Mouse (Mus musculus) midbrain, embryonic 12.5 days (tissue): ENCODE results near the gene Pkig. TPM values are rescaled to one million over a fixed set of nuclear protein-coding genes. Genes with fewer than 3 reads are reported as not detected.

Experiments used
- ATAC-seq: fragments of 200-750 bp; cut with Nextera tagmentation; 2 replicates; pipeline ENCODE4 v1.8.0; 2017; ENCODE audit warnings: low read depth, moderate TSS enrichment, moderate library complexity; ENCODE audit not compliant: low FRiP score
- H3K27ac ChIP-seq: fragments of 300-500 bp; sonication (generic); replicated peaks from 2 replicates; pipeline ENCODE4 v1.5.1; 2016; ENCODE audit warnings: mild to moderate bottlenecking
- H3K27me3 ChIP-seq: fragments of 300-500 bp; sonication (generic); 2 replicates; pipeline ENCODE4 v1.6.1; 2016; ENCODE audit warnings: mild to moderate bottlenecking
- H3K36me3 ChIP-seq: fragments of 300-500 bp; sonication (generic); 2 replicates; pipeline ENCODE4 v1.6.1; 2016
- H3K4me1 ChIP-seq: fragments of 300-500 bp; sonication (generic); 2 replicates; pipeline ENCODE4 v1.6.1; 2016
- H3K4me2 ChIP-seq: fragments of 300-500 bp; sonication (generic); replicated peaks from 2 replicates; pipeline ENCODE4 v1.6.1; 2016; ENCODE audit warnings: mild to moderate bottlenecking, moderate library complexity
- H3K4me3 ChIP-seq: fragments of 300-500 bp; sonication (generic); 2 replicates; pipeline ENCODE4 v1.5.1; 2016; ENCODE audit warnings: mild to moderate bottlenecking
- H3K9ac ChIP-seq: fragments of 300-500 bp; sonication (generic); replicated peaks from 2 replicates; pipeline ENCODE4 v1.6.1; 2016; ENCODE audit warnings: mild to moderate bottlenecking, moderate library complexity
- H3K9me3 ChIP-seq: fragments of 300-500 bp; sonication (generic); 2 replicates; pipeline ENCODE4 v1.6.1; 2016; ENCODE audit warnings: mild to moderate bottlenecking
- WGBS: fragments of 180-500 bp; shearing (Covaris S2); methylation state at CpG from one replicate; pipeline ENCODE4 v1.1.7; 2016; 5-methylcytosine and 5-hydroxymethylcytosine counted together
- polyA plus RNA-seq: library from polyadenylated mRNA; unstranded; fragments of >200 nt; fragmentation: Nextera tagmentation; extraction: Ambion mirVana; gene quantifications from 2 replicates; pipeline ENCODE4 v1.2.1, GENCODE M21; 2016

Pkig gene
- polyA plus RNA-seq, 1 experiment from 2014 or later: 120 TPM

GRCm38 (mm10) chr2:163702921-163703320 is 44.7 kb downstream of the Pkig start:
- ATAC-seq: no peak
- WGBS: 84% methylated on average over 5 of the region's 5 CpGs
- H3K27me3 ChIP-seq: no peaks in the 10 kb centered on the region

GRCm38 (mm10) chr2:163703599-163704260 is 45.5 kb downstream of the Pkig start:
- no peak overlapping the region for H3K4me3 ChIP-seq
- H3K27ac ChIP-seq: no peak overlapping the region
- no peaks in the 10 kb centered on the region for H3K27me3 ChIP-seq
- no peaks in the 10 kb centered on the region for H3K9me3 ChIP-seq
- no peak overlapping the region for H3K4me2 ChIP-seq
- H3K36me3 ChIP-seq: peaks cover 20% of the 10 kb centered on the region; the same call in 1 of the 2 replicates
- H3K4me1 ChIP-seq: peaks cover 4% of the 10 kb centered on the region; the same call in 1 of the 2 replicates
- 95% methylated on average over 5 of the region's 5 CpGs for WGBS
- ATAC-seq: no peak
- no peak overlapping the region for H3K9ac ChIP-seq

More at GRCm38 (mm10) chr2:163702921-163703320, 44.7 kb downstream of the Pkig start:
- no peak overlapping the region for H3K4me3 ChIP-seq
- H3K27ac ChIP-seq: no peak overlapping the region
- peaks cover 20% of the 10 kb centered on the region; the same call in 1 of the 2 replicates for H3K36me3 ChIP-seq
- no peaks in the 10 kb centered on the region for H3K9me3 ChIP-seq
- H3K4me1 ChIP-seq: 0 out of 2 replicates have a peak, but pooled peaks cover 3% of the 10 kb centered on the region
- H3K4me2 ChIP-seq: no peak overlapping the region
- H3K9ac ChIP-seq: no peak overlapping the region

- WGBS: 90% methylated on average over 5 of the region's 5 CpGs
- peaks cover 20% of the 10 kb centered on the region; the same call in 1 of the 2 replicates for H3K36me3 ChIP-seq
- no peaks in the 10 kb centered on the region for H3K9me3 ChIP-seq
- H3K27me3 ChIP-seq: no peaks in the 10 kb centered on the region
- no peak overlapping the region for H3K4me3 ChIP-seq
- ATAC-seq: no peak
- H3K4me2 ChIP-seq: no peak overlapping the region
- H3K27ac ChIP-seq: no peak overlapping the region
- no peak overlapping the region for H3K9ac ChIP-seq
- H3K4me1 ChIP-seq: peaks cover 7% of the 10 kb centered on the region; the same call in 1 of the 2 replicates
These were observed 50.1 kb downstream of the Pkig start for GRCm38 (mm10) chr2:163708321-163708720.

- Histone ChIP-seq H3K36me3 (peaks cover 17% of the 10 kb centered on the region; the same call in 1 of the 2 replicates), H3K4me1 (peaks cover 7% of the 10 kb centered on the region; the same call in 1 of the 2 replicates), H3K27me3 (no peaks in the 10 kb centered on the region), H3K4me3 (no peak overlapping the region), H3K9me3 (no peaks in the 10 kb centered on the region), H3K9ac (no peak overlapping the region), H3K4me2 (no peak overlapping the region), H3K27ac (no peak overlapping the region)
- 71% methylated on average over 6 of the region's 6 CpGs for WGBS
- ATAC-seq: no peak
These were observed 50.6 kb downstream of the Pkig start for GRCm38 (mm10) chr2:163708763-163709250.

- ATAC-seq: no peak
- Histone ChIP-seq H3K4me3 (no peak overlapping the region), H3K4me1 (peaks cover 7% of the 10 kb centered on the region; the same call in 1 of the 2 replicates), H3K9me3 (no peaks in the 10 kb centered on the region), H3K27ac (no peak overlapping the region), H3K9ac (no peak overlapping the region), H3K27me3 (no peaks in the 10 kb centered on the region), H3K36me3 (0 out of 2 replicates have a peak, but pooled peaks cover 9% of the 10 kb centered on the region), H3K4me2 (no peak overlapping the region)
- 87% methylated on average over 9 of the region's 9 CpGs for WGBS
These were observed 51.8 kb downstream of the Pkig start for GRCm38 (mm10) chr2:163710000-163710399.

GRCm38 (mm10) chr2:163710606-163711159 is 52.5 kb downstream of the Pkig start:
- H3K4me3 ChIP-seq: no peak overlapping the region
- WGBS: 77% methylated on average over 5 of the region's 5 CpGs
- no peak for ATAC-seq
- no peak overlapping the region for H3K27ac ChIP-seq
- no peaks in the 10 kb centered on the region for H3K27me3 ChIP-seq
- peaks cover 7% of the 10 kb centered on the region; the same call in 1 of the 2 replicates for H3K4me1 ChIP-seq
- H3K4me2 ChIP-seq: no peak overlapping the region
- 0 out of 2 replicates have a peak, but pooled peaks cover 3% of the 10 kb centered on the region for H3K36me3 ChIP-seq
- no peaks in the 10 kb centered on the region for H3K9me3 ChIP-seq
- H3K9ac ChIP-seq: no peak overlapping the region

- ATAC-seq: no peak
- Histone ChIP-seq H3K4me3 (no peak overlapping the region), H3K27ac (no peak overlapping the region), H3K9ac (no peak overlapping the region), H3K36me3 (no peaks in the 10 kb centered on the region), H3K4me1 (peaks cover 11% of the 10 kb centered on the region), H3K27me3 (no peaks in the 10 kb centered on the region), H3K9me3 (no peaks in the 10 kb centered on the region), H3K4me2 (no peak overlapping the region)
- 90% methylated on average over 8 of the region's 8 CpGs for WGBS
These were observed 53.2 kb downstream of the Pkig start for GRCm38 (mm10) chr2:163711368-163711868.

GRCm38 (mm10) chr2:163712473-163712872 is 54.3 kb downstream of the Pkig start:
- Histone ChIP-seq H3K4me1 (peaks cover 20% of the 10 kb centered on the region), H3K4me2 (no peak overlapping the region), H3K9me3 (no peaks in the 10 kb centered on the region), H3K9ac (no peak overlapping the region), H3K27ac (no peak overlapping the region), H3K4me3 (no peak overlapping the region), H3K36me3 (no peaks in the 10 kb centered on the region), H3K27me3 (no peaks in the 10 kb centered on the region)
- WGBS: 82% methylated on average over 7 of the region's 7 CpGs
- no peak for ATAC-seq

- H3K4me3 ChIP-seq: no peak overlapping the region
- H3K4me2 ChIP-seq: no peak overlapping the region
- ATAC-seq: no peak
- peaks cover 20% of the 10 kb centered on the region for H3K4me1 ChIP-seq
- no peaks in the 10 kb centered on the region for H3K9me3 ChIP-seq
- no peak overlapping the region for H3K27ac ChIP-seq
- no peaks in the 10 kb centered on the region for H3K36me3 ChIP-seq
- H3K9ac ChIP-seq: no peak overlapping the region
- 88% methylated on average over 6 of the region's 6 CpGs for WGBS
- H3K27me3 ChIP-seq: no peaks in the 10 kb centered on the region
These were observed 54.7 kb downstream of the Pkig start for GRCm38 (mm10) chr2:163712874-163713273.

GRCm38 (mm10) chr2:163713340-163713739 is 55.2 kb downstream of the Pkig start:
- 88% methylated on average over 3 of the region's 3 CpGs for WGBS

GRCm38 (mm10) chr2:163716448-163716847 is 58.3 kb downstream of the Pkig start:
- ATAC-seq: no peak; the same call in 1 of the 2 replicates
- Histone ChIP-seq H3K4me3 (no peak overlapping the region), H3K27ac (peak overlapping the region; percentile 43), H3K9ac (no peak overlapping the region), H3K36me3 (peaks cover 5% of the 10 kb centered on the region; the same call in 1 of the 2 replicates), H3K4me1 (peaks cover 17% of the 10 kb centered on the region), H3K27me3 (no peaks in the 10 kb centered on the region), H3K4me2 (no peak overlapping the region), H3K9me3 (no peaks in the 10 kb centered on the region)
- 49% methylated on average over 8 of the region's 8 CpGs for WGBS

More at GRCm38 (mm10) chr2:163713340-163713739, 55.2 kb downstream of the Pkig start:
- no peak for ATAC-seq
- no peak overlapping the region for H3K4me3 ChIP-seq
- no peaks in the 10 kb centered on the region for H3K27me3 ChIP-seq
- no peaks in the 10 kb centered on the region for H3K9me3 ChIP-seq
- H3K4me2 ChIP-seq: no peak overlapping the region
- H3K27ac ChIP-seq: no peak overlapping the region
- H3K9ac ChIP-seq: no peak overlapping the region
- H3K36me3 ChIP-seq: no peaks in the 10 kb centered on the region
- H3K4me1 ChIP-seq: peaks cover 19% of the 10 kb centered on the region

- Histone ChIP-seq H3K27ac (peak overlapping the region; percentile 43), H3K4me2 (no peak overlapping the region)
- 11% methylated on average over 6 of the region's 6 CpGs for WGBS
These were observed 58.7 kb downstream of the Pkig start for GRCm38 (mm10) chr2:163716853-163717252.

More at GRCm38 (mm10) chr2:163716853-163717252, 58.7 kb downstream of the Pkig start:
- Histone ChIP-seq H3K4me3 (no peak overlapping the region), H3K27me3 (no peaks in the 10 kb centered on the region), H3K9ac (no peak overlapping the region), H3K9me3 (no peaks in the 10 kb centered on the region), H3K36me3 (peaks cover 9% of the 10 kb centered on the region), H3K4me1 (peaks cover 17% of the 10 kb centered on the region)
- peak; percentile 17; the same call in 1 of the 2 replicates for ATAC-seq
